Mouse (Mus musculus) right cerebral cortex, postnatal 36 days (tissue): ENCODE measurements at regions not wholly inside any gene's neighbourhood (a gene's known extent, or its start where the extent isn't known, plus 50 kb on each side); places are given as distances from the start of the nearest gene placed in this dataset.

Experiments used
- DNase-seq, 2 experiments: peaks; one replicate each; pipeline ENCODE4 v3.0.0; 2022; ENCODE audit warnings: low spot score in 2 of 2, mixed read lengths in 1 of 2

GRCm38 (mm10) chr5:37980692-37981091, 57.9 kb upstream of the Stx18 start:
- no peak for DNase-seq

GRCm38 (mm10) chr5:37976943-37977434, 61.6 kb upstream of the Stx18 start:
- DNase-seq = no peak

GRCm38 (mm10) chr5:37972980-37973545, 65.5 kb upstream of the Stx18 start:
- no peak for DNase-seq

- no peak for DNase-seq
Observed at GRCm38 (mm10) chr5:37971724-37972123, 66.8 kb upstream of the Stx18 start.

GRCm38 (mm10) chr5:37968596-37968995, 69.9 kb upstream of the Stx18 start:
- no peak for DNase-seq

- no peak for DNase-seq
Observed at GRCm38 (mm10) chr5:37967914-37968375, 70.6 kb upstream of the Stx18 start.

- DNase-seq = no peak
Observed at GRCm38 (mm10) chr5:37967106-37967913, 71.2 kb upstream of the Stx18 start.

- no peak for DNase-seq
Observed at GRCm38 (mm10) chr5:37963688-37964087, 74.9 kb upstream of the Stx18 start.

GRCm38 (mm10) chr5:37962513-37962912, 76.0 kb upstream of the Stx18 start:
- no peak for DNase-seq

GRCm38 (mm10) chr5:37960216-37960615, 78.3 kb upstream of the Stx18 start:
- no peak for DNase-seq

GRCm38 (mm10) chr5:37952096-37952495, 86.4 kb upstream of the Stx18 start:
- DNase-seq = no peak

GRCm38 (mm10) chr5:37932760-37933122, 105.8 kb upstream of the Stx18 start:
- no peak for DNase-seq

- no peak for DNase-seq
Observed at GRCm38 (mm10) chr5:37932086-37932759, 106.3 kb upstream of the Stx18 start.

GRCm38 (mm10) chr5:37920481-37920880, 96.1 kb upstream of the Msx1 start:
- DNase-seq = no peak

- no peak for DNase-seq
Observed at GRCm38 (mm10) chr5:37919102-37919501, 94.7 kb upstream of the Msx1 start.

- no peak for DNase-seq
Observed at GRCm38 (mm10) chr5:37918001-37918707, 93.8 kb upstream of the Msx1 start.

- DNase-seq = no peak
Observed at GRCm38 (mm10) chr5:37917161-37917560, 92.8 kb upstream of the Msx1 start.

GRCm38 (mm10) chr5:37904683-37905352, 80.4 kb upstream of the Msx1 start:
- no peak for DNase-seq

GRCm38 (mm10) chr5:37903861-37904260, 79.5 kb upstream of the Msx1 start:
- DNase-seq = no peak

- DNase-seq = no peak
Observed at GRCm38 (mm10) chr5:37902741-37903140, 78.4 kb upstream of the Msx1 start.

GRCm38 (mm10) chr5:37901861-37902291, 77.5 kb upstream of the Msx1 start:
- DNase-seq = no peak
